Mouse (Mus musculus) kidney, embryonic 16.5 days (tissue): ENCODE data around the gene Nup205. TPM values are rescaled to one million over a fixed set of nuclear protein-coding genes. Genes with fewer than 3 reads are reported as not detected.
A peak's percentile ranks its signal among the peaks of the same experiment; 100 is the strongest.

ENCODE experiments used
- ATAC-seq: fragments of 200-750 bp; cut with Nextera tagmentation; 2 replicates; pipeline ENCODE4 v1.8.0; 2017; ENCODE audit warnings: moderate TSS enrichment; ENCODE audit not compliant: low FRiP score, low TSS enrichment
- H3K27ac ChIP-seq: fragments of 300-500 bp; sonication (generic); 2 replicates; pipeline ENCODE4 v1.5.1; 2014; ENCODE audit warnings: low read length
- H3K27me3 ChIP-seq: fragments of 300-500 bp; sonication (generic); 2 replicates; pipeline ENCODE4 v1.6.1; 2014; ENCODE audit warnings: low read length, control low read depth, mixed read lengths; ENCODE audit not compliant: insufficient read depth
- H3K36me3 ChIP-seq: fragments of 300-500 bp; sonication (generic); 2 replicates; pipeline ENCODE4 v1.6.1; 2014; ENCODE audit warnings: low read length, control low read depth, mixed read lengths; ENCODE audit not compliant: insufficient read depth
- H3K4me1 ChIP-seq: fragments of 300-500 bp; sonication (generic); 2 replicates; pipeline ENCODE4 v1.6.1; 2014; ENCODE audit warnings: low read length, control low read depth, mixed read lengths; ENCODE audit not compliant: insufficient read depth
- H3K4me2 ChIP-seq: fragments of 300-500 bp; sonication (generic); replicated peaks from 2 replicates; pipeline ENCODE4 v1.6.1; 2014; ENCODE audit warnings: low read depth, low read length
- H3K4me3 ChIP-seq: fragments of 300-500 bp; sonication (generic); 2 replicates; pipeline ENCODE4 v1.5.1; 2014; ENCODE audit warnings: mild to moderate bottlenecking, low read length
- H3K9ac ChIP-seq: fragments of 300-500 bp; sonication (generic); replicated peaks from 2 replicates; pipeline ENCODE4 v1.6.1; 2014; ENCODE audit warnings: low read length
- H3K9me3 ChIP-seq: fragments of 300-500 bp; sonication (generic); 2 replicates; pipeline ENCODE4 v1.6.1; 2016; ENCODE audit warnings: low read length, control low read depth
- WGBS: fragments of 180-500 bp; shearing (Covaris S2); extraction: QIAGEN DNeasy Blood & Tissue Kit; methylation state at CpG from one replicate; pipeline ENCODE4 v1.1.7; 2014; 5-methylcytosine and 5-hydroxymethylcytosine counted together
- polyA plus RNA-seq: library from polyadenylated mRNA; unstranded; fragments of >200 nt; fragmentation: Nextera tagmentation; extraction: Ambion mirVana; gene quantifications from 2 replicates; pipeline ENCODE4 v1.2.1, GENCODE M21; 2015

Nup205 gene
- polyA plus RNA-seq, 1 experiment from 2014 or later = 36.6 TPM

- H3K4me3 ChIP-seq = no peak overlapping the region
- H3K27ac ChIP-seq = no peak overlapping the region
- H3K36me3 ChIP-seq = peaks cover 11% of the 10 kb centered on the region
- H3K27me3 ChIP-seq = no peaks in the 10 kb centered on the region
- no peak overlapping the region for H3K4me2 ChIP-seq
- H3K9ac ChIP-seq = no peak overlapping the region
- H3K9me3 ChIP-seq = no peaks in the 10 kb centered on the region
- WGBS = 89% methylated on average over 13 of the region's 13 CpGs
- ATAC-seq = no peak
- H3K4me1 ChIP-seq = peaks cover 38% of the 10 kb centered on the region
These were observed 80.5 kb downstream of the Nup205 start for GRCm38 (mm10) chr6:35257626-35258190.

- Histone ChIP-seq H3K4me3 (no peak overlapping the region), H3K4me1 (peaks cover 31% of the 10 kb centered on the region), H3K9me3 (no peaks in the 10 kb centered on the region), H3K27ac (no peak overlapping the region), H3K36me3 (peaks cover 22% of the 10 kb centered on the region), H3K9ac (no peak overlapping the region), H3K27me3 (no peaks in the 10 kb centered on the region), H3K4me2 (no peak overlapping the region)
- WGBS = 92% methylated on average over 2 of the region's 2 CpGs
- ATAC-seq = no peak
These were observed 81.7 kb downstream of the Nup205 start for GRCm38 (mm10) chr6:35258922-35259321.

- no peak for ATAC-seq
- Histone ChIP-seq H3K27ac (no peak overlapping the region), H3K4me2 (no peak overlapping the region), H3K36me3 (peaks cover 22% of the 10 kb centered on the region), H3K4me3 (no peak overlapping the region), H3K9me3 (no peaks in the 10 kb centered on the region), H3K27me3 (no peaks in the 10 kb centered on the region), H3K9ac (no peak overlapping the region), H3K4me1 (peaks cover 25% of the 10 kb centered on the region)
- 71% methylated on average over 5 of the region's 5 CpGs for WGBS
These were observed 82.3 kb downstream of the Nup205 start for GRCm38 (mm10) chr6:35259526-35259925.

GRCm38 (mm10) chr6:35260531-35260930, 83.3 kb downstream of the Nup205 start:
- Histone ChIP-seq H3K4me1 (peaks cover 16% of the 10 kb centered on the region), H3K4me2 (no peak overlapping the region), H3K4me3 (no peak overlapping the region), H3K36me3 (peaks cover 22% of the 10 kb centered on the region), H3K27ac (no peak overlapping the region), H3K27me3 (no peaks in the 10 kb centered on the region), H3K9ac (no peak overlapping the region), H3K9me3 (no peaks in the 10 kb centered on the region)
- WGBS = 86% methylated on average over 7 of the region's 7 CpGs
- ATAC-seq = no peak

GRCm38 (mm10) chr6:35265580-35266278, 88.5 kb downstream of the Nup205 start:
- 77% methylated on average over 15 of the region's 15 CpGs for whole genome bisulfite sequencing
- H3K4me2 ChIP-seq = no peak overlapping the region
- peaks cover 3% of the 10 kb centered on the region; the same call in 1 of the 2 replicates for H3K9me3 ChIP-seq
- no peak overlapping the region; the same call in 1 of the 2 replicates for H3K27ac ChIP-seq
- no peak overlapping the region for H3K9ac ChIP-seq
- ATAC-seq = peak; percentile 75; the same call in 1 of the 2 replicates
- no peaks in the 10 kb centered on the region for H3K4me1 ChIP-seq
- H3K4me3 ChIP-seq = no peak overlapping the region
- peaks cover 22% of the 10 kb centered on the region for H3K36me3 ChIP-seq
- H3K27me3 ChIP-seq = no peaks in the 10 kb centered on the region

- H3K9me3 ChIP-seq = peaks cover 3% of the 10 kb centered on the region; the same call in 1 of the 2 replicates
- no peak overlapping the region for H3K27ac ChIP-seq
- no peak overlapping the region for H3K9ac ChIP-seq
- H3K27me3 ChIP-seq = no peaks in the 10 kb centered on the region
- 92% methylated on average over 13 of the region's 13 CpGs for WGBS
- H3K4me2 ChIP-seq = no peak overlapping the region
- no peaks in the 10 kb centered on the region; the same call in 1 of the 2 replicates for H3K4me1 ChIP-seq
- H3K4me3 ChIP-seq = no peak overlapping the region
- ATAC-seq = no peak
- peaks cover 3% of the 10 kb centered on the region; the same call in 1 of the 2 replicates for H3K36me3 ChIP-seq
These were observed 91.5 kb downstream of the Nup205 start for GRCm38 (mm10) chr6:35268711-35269110.

GRCm38 (mm10) chr6:35269643-35270042, 92.4 kb downstream of the Nup205 start:
- no peak overlapping the region for H3K27ac ChIP-seq
- no peak overlapping the region for H3K4me2 ChIP-seq
- no peaks in the 10 kb centered on the region for H3K27me3 ChIP-seq
- WGBS = 89% methylated on average over 13 of the region's 13 CpGs
- H3K4me3 ChIP-seq = no peak overlapping the region
- H3K9ac ChIP-seq = no peak overlapping the region
- peaks cover 3% of the 10 kb centered on the region; the same call in 1 of the 2 replicates for H3K9me3 ChIP-seq
- no peaks in the 10 kb centered on the region; the same call in 1 of the 2 replicates for H3K4me1 ChIP-seq
- H3K36me3 ChIP-seq = no peaks in the 10 kb centered on the region
- ATAC-seq = no peak

GRCm38 (mm10) chr6:35271094-35271855, 94.1 kb downstream of the Nup205 start:
- ATAC-seq = no peak
- Histone ChIP-seq H3K9ac (no peak overlapping the region), H3K36me3 (no peaks in the 10 kb centered on the region), H3K27me3 (no peaks in the 10 kb centered on the region), H3K4me3 (no peak overlapping the region), H3K4me1 (no peaks in the 10 kb centered on the region; the same call in 1 of the 2 replicates), H3K27ac (no peak overlapping the region), H3K9me3 (peaks cover 3% of the 10 kb centered on the region; the same call in 1 of the 2 replicates), H3K4me2 (no peak overlapping the region)
- 88% methylated on average over 12 of the region's 12 CpGs for WGBS

- no peaks in the 10 kb centered on the region for H3K27me3 ChIP-seq
- H3K9ac ChIP-seq = no peak overlapping the region
- H3K27ac ChIP-seq = no peak overlapping the region
- no peak overlapping the region for H3K4me3 ChIP-seq
- ATAC-seq = peak; percentile 66
- peaks cover 3% of the 10 kb centered on the region; the same call in 1 of the 2 replicates for H3K9me3 ChIP-seq
- H3K4me2 ChIP-seq = no peak overlapping the region
- H3K4me1 ChIP-seq = no peaks in the 10 kb centered on the region; the same call in 1 of the 2 replicates
- no peaks in the 10 kb centered on the region for H3K36me3 ChIP-seq
- 65% methylated on average over 20 of the region's 20 CpGs for WGBS
These were observed 94.9 kb downstream of the Nup205 start for GRCm38 (mm10) chr6:35271868-35272765.
